Mouse (Mus musculus): ENCODE results near the gene Gnl3l.

Gene Gnl3l

DNA sequence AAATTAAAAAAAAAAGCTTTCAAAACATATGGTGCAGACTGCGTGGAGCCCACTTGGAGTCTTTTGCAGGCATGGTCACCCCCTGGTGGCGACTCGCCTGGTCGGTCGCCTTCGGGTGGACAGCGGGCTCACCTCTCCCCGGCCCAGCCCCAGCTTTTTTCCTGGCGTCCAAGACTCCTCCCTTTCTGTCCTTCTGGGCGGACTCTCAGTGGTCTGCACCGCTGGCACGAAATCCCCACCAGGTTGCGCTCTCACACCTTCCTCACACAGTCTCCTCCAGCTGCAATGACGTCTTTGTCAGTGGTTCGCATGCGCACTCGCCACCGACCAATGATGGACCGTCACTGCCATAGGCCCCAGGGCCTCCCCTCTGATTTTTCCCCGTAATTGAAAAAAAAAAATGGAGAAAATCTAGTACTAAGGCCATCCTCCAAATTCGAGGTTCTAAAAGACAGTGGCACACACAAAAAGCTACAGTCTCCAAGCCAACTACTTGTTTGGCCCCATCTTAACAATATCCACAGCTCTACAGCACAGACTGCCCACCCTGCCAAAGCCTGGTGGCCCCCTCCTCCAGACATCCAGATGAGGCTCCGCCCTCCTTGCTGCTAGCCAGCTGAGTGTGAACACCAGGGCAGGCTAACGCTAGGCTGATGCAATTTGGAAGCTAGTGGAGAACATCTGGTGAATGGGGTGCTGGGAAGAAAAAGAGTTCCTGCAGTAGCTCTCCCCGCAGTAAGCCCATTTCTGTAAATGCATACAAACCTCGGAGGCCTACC is 60.4 kb downstream of the Gnl3l start:
- DNase-seq, result peak; percentile 5

DNA sequence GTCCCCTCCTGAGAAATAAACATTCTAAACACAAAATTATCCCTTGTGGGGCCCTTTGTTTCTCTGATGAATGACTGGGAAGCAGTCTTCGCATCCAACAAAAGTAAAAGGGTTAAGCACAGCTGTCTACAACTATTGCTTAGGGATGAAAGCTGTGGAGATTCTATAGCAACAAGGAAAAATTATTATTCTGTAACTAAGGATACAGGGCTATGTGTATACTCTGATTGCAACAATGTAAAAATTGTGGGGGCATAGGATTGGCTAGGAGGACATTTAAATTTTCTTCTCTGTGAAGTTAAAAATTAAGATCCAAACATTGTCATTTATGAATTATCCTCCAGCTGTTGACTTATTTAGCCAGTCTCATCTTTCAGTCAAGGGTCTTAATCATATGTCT is 61.1 kb downstream of the Gnl3l start:
- DNase-seq, result no peak

DNA sequence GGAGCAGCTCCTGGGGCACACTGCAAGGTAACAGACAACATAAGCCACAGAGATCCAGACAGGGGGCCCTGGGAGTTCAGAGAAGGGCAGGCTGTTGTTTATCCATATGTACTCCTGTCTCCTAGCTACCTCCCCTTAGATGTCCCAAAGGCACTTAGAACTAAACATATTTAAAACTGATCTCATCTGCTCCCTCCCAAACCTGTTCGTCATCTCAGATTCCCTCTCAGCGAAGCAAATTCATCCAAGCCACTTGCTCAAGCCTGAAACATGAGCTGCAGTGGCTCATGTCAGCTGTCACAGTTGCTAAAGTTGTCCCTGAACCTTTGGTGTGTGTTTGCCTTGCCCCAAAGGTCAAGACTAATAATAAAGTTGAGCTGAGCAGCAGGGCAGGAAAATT is 61.7 kb downstream of the Gnl3l start:
- no peak for DNase-seq

DNA sequence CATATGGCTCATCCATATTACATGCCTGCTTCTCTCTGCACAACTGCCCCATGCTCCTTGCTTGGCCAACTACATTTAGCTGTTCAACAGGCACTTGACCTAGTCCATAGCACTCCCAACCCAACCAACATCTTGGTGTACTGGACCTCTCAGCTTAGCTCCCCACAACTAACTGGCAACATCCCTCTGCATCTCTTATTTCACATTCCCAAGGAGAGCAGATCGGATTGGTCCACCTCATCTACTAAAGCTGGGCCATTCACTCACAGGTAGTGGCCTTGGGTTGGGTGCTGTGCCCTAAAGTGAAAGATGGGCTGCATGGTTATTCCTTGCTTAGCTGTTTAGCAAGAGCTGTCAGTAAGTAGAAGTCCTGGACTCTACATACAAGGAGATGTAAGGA is 62.4 kb downstream of the Gnl3l start:
- no peak for DNase-seq
